Mouse (Mus musculus) A20 (cell line): Measurements from ENCODE around the gene Etv5.
A peak's percentile ranks its signal among the peaks of the same experiment; 100 is the strongest.

Experiments
- DNase-seq: peaks from one replicate; pipeline ENCODE4 v3.0.0-alpha.2; 2011; ENCODE audit warnings: low read depth, low spot score

The Etv5 gene

GRCm38 (mm10) chr16:22439499-22440177, at the start of gene Etv5:
Etv5 (minus strand) TSS chr16:22439719.
- DNase-seq: peak; percentile 98

GRCm38 (mm10) chr16:22483900-22484299, 44.4 kb upstream of the Etv5 start:
- no peak for DNase-seq

GRCm38 (mm10) chr16:22479322-22479721, 39.8 kb upstream of the Etv5 start:
- DNase-seq: no peak

GRCm38 (mm10) chr16:22471728-22472127, 32.2 kb upstream of the Etv5 start:
- no peak for DNase-seq

DNA sequence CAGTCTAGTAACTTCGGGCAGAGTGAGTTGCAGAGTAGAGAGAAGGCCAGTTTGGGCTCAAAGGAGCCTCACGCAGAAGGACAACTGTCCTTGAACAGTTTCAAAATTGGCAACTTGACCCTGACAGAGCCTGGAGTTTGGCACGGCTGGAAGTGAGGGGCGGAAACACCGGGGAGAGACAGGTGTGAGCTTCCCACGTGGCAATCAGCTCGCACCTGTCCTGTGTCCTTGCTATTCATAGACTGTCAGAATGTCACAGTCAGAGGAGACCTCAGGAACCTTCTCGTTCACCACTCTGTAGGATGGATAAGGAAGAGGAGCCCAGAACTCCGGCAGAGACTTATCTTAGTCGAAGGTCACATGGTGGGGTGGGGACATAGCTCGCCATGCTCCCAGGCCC, 29.9 kb upstream of the Etv5 start:
- DNase-seq: peak; percentile 32

DNA sequence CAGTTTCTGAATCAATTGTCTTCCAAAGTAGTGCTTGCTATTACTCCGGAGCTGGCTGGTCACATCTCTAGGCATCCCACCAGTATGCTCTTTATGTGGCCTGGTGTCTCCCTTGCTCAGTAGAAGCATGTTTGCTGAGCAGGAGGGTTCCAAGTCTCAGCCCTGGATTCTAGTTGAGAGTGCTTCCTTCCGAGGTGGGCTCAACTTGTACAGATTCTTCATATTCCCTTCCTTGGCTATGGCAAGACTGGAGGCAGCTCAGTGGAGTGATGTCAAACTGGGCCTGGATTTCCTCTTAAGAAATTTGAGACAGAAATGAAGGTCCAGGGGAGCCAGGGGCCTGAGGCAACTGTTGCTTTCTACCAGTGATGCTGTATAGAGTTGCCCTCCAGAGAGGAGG, 27.6 kb upstream of the Etv5 start:
- no peak for DNase-seq

GRCm38 (mm10) chr16:22466381-22466780, 26.9 kb upstream of the Etv5 start:
- DNase-seq: peak; percentile 53

- no peak for DNase-seq
These were observed 22.7 kb upstream of the Etv5 start for GRCm38 (mm10) chr16:22462220-22462619.

GRCm38 (mm10) chr16:22461728-22462127, 22.2 kb upstream of the Etv5 start:
- DNase-seq: no peak

DNA sequence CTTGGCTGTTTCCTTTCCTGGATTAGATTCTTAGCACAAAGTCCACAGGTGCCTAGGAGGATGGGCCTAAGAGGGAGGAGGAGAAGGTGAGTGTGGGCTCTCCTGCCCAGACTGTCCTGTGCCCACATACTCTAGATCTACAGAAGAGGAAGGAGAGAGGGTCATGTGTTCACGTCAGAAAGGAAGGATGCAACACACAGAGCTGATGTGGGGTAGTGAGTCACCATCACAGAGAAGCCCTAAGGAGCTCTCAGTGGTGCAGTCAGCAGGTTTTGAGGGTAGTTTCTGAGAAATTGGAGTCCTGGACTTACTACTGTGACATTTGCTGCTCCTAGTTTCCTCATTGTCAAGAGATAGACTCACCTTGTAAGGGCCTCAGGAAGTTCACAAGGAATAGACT, 21.4 kb upstream of the Etv5 start:
- DNase-seq: no peak

DNA sequence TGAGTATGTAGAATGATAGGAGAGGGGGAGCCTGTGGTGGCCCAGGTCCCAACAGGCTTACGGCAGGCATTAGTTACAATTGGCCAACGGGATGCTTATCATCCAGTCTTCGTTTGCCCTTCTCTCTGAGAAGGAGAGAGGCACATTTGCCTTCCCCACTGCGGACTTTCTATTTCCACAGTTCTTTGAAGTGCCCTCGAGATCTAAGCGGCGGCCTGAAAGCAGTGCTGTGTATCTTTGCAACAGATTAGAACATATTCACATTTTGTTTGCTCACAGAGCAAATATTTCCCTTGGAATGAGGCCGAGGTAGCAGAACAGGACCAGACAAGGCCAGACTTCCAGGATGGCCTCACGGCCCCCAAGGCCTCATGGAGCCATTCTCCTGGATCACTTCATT, 12.6 kb upstream of the Etv5 start:
- no peak for DNase-seq

GRCm38 (mm10) chr16:22448093-22448492, 8.6 kb upstream of the Etv5 start:
- DNase-seq: no peak

- DNase-seq: peak; percentile 75
These were observed 5.3 kb upstream of the Etv5 start for GRCm38 (mm10) chr16:22444786-22445185.

DNA sequence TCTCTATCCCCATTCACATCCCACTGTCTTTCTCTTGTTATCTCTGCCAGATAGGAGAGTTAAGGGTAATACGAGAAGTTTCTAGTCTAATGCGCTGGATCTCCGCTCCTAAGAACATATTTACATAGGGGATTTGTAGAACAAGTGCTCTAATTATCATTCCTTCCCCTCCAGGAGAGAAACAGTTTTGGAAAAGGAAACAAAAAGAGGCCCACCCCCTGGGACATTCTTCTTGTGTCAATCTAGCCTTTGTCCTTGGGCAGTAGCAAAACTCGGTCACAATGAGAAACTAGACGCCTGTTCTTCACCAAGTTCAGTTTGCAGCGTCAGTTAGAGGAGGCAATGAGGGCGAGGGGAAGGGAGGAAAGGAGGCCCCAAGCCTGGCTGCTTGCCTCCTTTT, 2.7 kb upstream of the Etv5 start:
- no peak for DNase-seq

GRCm38 (mm10) chr16:22441317-22441716, 1.8 kb upstream of the Etv5 start:
- DNase-seq: no peak

DNA sequence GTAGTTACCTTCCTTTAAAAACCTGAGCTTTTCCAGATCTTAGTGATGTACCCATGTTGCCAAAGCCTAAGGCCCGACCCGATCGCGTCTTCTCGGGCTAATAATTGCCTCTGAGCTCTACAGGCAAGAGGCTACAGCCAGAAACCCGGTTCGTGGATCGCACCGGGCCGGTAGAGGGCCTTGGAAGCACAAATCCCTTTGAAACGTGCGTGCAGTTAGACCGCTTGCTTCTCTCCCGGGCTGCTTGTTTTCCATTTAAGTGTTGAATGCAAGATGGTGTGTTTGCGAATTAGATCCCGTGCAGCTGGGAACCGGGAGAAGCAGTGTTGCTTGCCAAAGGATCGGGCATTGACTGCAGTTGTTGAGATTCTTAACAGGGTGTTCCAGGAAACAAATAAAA, 750 bp upstream of the Etv5 start:
- DNase-seq: no peak

DNA sequence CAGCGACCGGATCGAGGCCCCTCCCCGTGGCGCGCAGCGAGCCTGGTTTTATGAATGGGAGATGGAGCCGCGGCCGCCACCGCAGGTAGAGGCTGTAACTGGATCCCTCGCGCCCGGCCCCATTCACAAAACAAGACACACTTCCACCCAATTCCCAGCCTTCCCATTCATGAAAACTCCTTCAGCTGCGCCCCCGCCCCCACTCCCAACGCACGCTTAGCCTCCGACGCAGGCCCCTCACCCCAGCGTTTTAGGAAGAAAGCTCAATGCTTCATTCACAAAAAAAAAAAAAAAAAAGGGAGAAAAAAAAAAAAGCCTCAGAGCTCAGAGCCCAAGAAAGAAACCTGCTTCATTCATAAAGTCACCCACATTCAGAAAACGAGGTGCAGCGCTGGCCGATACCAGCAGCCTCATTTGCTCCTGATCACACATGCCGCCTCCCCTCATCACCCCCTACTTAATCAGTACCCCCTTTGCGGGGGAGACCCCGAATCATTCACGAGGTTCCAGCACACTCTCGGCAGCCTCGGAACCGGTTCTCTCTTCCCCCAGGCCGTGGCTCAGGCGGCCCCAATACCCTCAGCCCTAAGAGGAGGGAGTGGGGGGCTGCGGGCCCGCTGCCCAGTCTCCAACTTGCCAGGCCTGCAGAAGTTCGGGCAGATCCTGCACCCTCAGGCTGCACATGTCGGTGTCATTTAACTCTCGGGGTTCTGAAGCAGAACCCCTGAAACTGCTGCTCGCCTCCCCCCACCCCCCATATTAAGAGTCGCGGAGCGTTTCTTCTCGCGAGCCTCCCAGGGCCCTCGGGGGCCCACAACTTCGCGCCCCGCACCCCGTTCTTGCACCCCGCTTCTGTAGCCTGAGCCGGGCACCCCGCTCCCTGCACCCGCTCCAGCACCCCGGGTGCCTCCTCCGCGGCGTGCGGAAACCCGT, 812 bp downstream of the Etv5 start:
- peak; percentile 85 for DNase-seq

DNA sequence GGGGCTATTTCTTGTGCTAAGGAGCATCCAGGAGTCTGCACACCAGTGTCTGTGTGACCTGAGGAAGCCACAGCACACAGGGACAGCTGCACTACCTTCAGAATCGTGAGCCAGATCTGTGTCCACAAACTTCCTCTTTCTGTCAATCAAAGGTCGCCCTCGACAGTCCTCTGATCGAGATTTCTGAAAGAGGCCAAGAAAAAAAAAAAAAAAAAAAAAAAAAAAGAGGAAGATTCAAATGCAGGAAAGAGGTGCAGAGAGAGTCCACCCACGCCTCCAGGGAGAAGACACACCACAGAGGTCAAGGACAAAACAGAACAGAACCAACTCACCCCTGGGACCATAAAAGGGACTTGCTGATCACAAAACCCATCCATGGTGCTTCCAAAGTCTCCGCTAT, 3.4 kb downstream of the Etv5 start:
- peak; percentile 85 for DNase-seq

DNA sequence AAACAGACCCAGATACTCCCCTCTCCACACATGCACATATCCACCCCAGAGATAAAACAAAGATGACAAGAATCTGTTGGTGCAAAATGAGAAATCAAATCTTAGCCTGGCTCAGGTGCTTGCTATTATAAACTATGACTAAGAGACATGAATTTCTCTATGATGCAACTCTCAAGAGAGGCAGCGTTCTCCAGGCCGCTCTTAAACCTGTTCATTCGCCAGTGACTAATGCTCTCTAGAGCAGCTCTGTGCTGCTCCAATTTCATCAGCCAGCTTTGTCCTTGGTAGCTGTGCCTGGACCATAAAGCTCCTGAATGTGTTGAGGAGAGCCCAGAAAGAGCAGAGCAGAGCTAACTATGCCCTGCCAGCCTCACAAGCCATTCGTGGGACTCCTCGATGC, 5.0 kb downstream of the Etv5 start:
- DNase-seq: no peak

- DNase-seq: no peak
These were observed 5.6 kb downstream of the Etv5 start for GRCm38 (mm10) chr16:22433944-22434343.

GRCm38 (mm10) chr16:22431773-22432172, 7.7 kb downstream of the Etv5 start:
- DNase-seq: no peak

DNA sequence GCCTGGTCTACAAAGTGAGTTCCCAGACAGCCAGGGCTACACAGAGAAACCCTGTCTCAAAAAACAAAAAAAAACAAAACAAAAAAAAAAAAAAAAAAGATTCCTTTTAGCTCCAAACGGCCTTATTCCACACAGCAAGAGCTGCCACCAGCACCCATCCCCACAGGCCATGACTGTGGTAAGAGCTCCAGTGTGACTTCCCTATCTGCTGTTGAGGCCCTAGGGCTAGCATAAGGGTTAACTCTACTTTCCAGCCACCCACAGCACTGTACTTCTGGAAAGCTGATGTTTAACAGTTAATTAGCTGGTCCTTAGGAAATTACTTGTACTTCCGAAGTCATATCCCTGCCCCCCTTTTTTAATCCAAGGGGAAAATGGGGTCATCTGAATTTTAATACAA, 8.2 kb downstream of the Etv5 start:
- DNase-seq: no peak
